Mouse (Mus musculus): ENCODE measurements around the gene AY761185.

GRCm38 (mm10) chr8:20979846-20980245, 35.3 kb upstream of the AY761185 start:
- TF ChIP-seq CTCF (IDR thresholded peaks at IDR 0.05; ENCODE audit: borderline replicate concordance, insufficient read depth, low read depth, low read length) (no peak), POLR2A (IDR thresholded peaks at IDR 0.05; ENCODE audit: borderline replicate concordance, insufficient read depth, low read length) (no peak)

Data from cerebellum, adult 2 months (tissue).